Mouse (Mus musculus) midbrain, embryonic 13.5 days (tissue): ENCODE results near the gene 4930539E08Rik. TPM values are rescaled to one million over a fixed set of nuclear protein-coding genes. Genes with fewer than 3 reads are reported as not detected.
A peak's percentile ranks its signal among the peaks of the same experiment; 100 is the strongest.

Source experiments
- ATAC-seq: fragments of 200-750 bp; cut with Nextera tagmentation; 2 replicates; pipeline ENCODE4 v1.8.0; 2017; ENCODE audit warnings: mild to moderate bottlenecking, moderate TSS enrichment, moderate library complexity
- H3K27ac ChIP-seq: fragments of 300-500 bp; sonication (generic); 2 replicates; pipeline ENCODE4 v1.5.1; 2015; ENCODE audit warnings: inconsistent platforms, mild to moderate bottlenecking, moderate library complexity
- H3K27me3 ChIP-seq: fragments of 300-500 bp; sonication (generic); 2 replicates; pipeline ENCODE4 v1.6.1; 2015; ENCODE audit warnings: mild to moderate bottlenecking, inconsistent platforms
- H3K36me3 ChIP-seq: fragments of 300-500 bp; sonication (generic); 2 replicates; pipeline ENCODE4 v1.6.1; 2015; ENCODE audit warnings: mild to moderate bottlenecking, inconsistent platforms
- H3K4me1 ChIP-seq: fragments of 300-500 bp; sonication (generic); replicated peaks from 2 replicates; pipeline ENCODE4 v1.6.1; 2015; ENCODE audit warnings: inconsistent platforms
- H3K4me2 ChIP-seq: fragments of 300-500 bp; sonication (generic); replicated peaks from 2 replicates; pipeline ENCODE4 v1.6.1; 2015; ENCODE audit warnings: moderate library complexity, mild to moderate bottlenecking, inconsistent platforms
- H3K4me3 ChIP-seq: fragments of 300-500 bp; sonication (generic); replicated peaks from 2 replicates; pipeline ENCODE4 v1.5.1; 2015; ENCODE audit warnings: mild to moderate bottlenecking, inconsistent platforms
- H3K9ac ChIP-seq: fragments of 300-500 bp; sonication (generic); replicated peaks from 2 replicates; pipeline ENCODE4 v1.6.1; 2015; ENCODE audit warnings: mild to moderate bottlenecking, inconsistent platforms
- H3K9me3 ChIP-seq: fragments of 300-500 bp; sonication (generic); 2 replicates; pipeline ENCODE4 v1.6.1; 2016; ENCODE audit warnings: mild to moderate bottlenecking, inconsistent platforms
- WGBS: fragments of 180-500 bp; shearing (Covaris S2); methylation state at CpG from one replicate; pipeline ENCODE4 v1.1.7; 2015; 5-methylcytosine and 5-hydroxymethylcytosine counted together
- polyA plus RNA-seq: library from polyadenylated mRNA; unstranded; fragments of >200 nt; fragmentation: Nextera tagmentation; extraction: Ambion mirVana; gene quantifications from 2 replicates; pipeline ENCODE4 v1.2.1, GENCODE M21; 2015

Gene 4930539E08Rik
- polyA plus RNA-seq, 1 experiment from 2014 or later = 1.1 TPM

DNA sequence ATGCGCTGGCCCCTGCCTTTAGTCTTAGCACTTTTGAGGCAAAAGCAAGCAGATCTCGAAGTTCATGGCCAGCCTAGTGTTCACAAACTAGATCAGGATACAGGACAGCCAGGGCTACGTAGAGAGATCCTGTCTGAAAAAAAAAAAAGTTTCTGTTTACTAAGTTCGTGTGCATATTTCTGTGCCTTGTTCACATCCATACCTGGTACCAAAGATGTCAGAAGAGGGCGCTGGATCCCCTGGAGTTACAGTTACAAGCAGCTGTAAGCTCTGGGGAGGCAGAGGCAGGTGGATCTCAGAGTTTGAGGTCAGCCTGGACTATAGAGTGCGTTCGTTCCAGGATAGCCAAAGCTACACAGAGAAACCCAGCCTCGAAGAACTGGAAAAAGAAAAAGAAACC is 32.3 kb downstream of the 4930539E08Rik start:
- H3K36me3 ChIP-seq = no peaks in the 10 kb centered on the region
- peak overlapping the region; percentile 29 for H3K4me2 ChIP-seq
- no peak overlapping the region for H3K27ac ChIP-seq
- no peak overlapping the region for H3K9ac ChIP-seq
- 56% methylated on average over 8 of the region's 8 CpGs for WGBS
- peaks cover 3% of the 10 kb centered on the region; the same call in 1 of the 2 replicates for H3K4me1 ChIP-seq
- peak overlapping the region; percentile 9; the same call in 1 of the 2 replicates for H3K4me3 ChIP-seq
- peaks cover 12% of the 10 kb centered on the region; the same call in 1 of the 2 replicates for H3K27me3 ChIP-seq
- no peaks in the 10 kb centered on the region for H3K9me3 ChIP-seq
- no peak for ATAC-seq

DNA sequence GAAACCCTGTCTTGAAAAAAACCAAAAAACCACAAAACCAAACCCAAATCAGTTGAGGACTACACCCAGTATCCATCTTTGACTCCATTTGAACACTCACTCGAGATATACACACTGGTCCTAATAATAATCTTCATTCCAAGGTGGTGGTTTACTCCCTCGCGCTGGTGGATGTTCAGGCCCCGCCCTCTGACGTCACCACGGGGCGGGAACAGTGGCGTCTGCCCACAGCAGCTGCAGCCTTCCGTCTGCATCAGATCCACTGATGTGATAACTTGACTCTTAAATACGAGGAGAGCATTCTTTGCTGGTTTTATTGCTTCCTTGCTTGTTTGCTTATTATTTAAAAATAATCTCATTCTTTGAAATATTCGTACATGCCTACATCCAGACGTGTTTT is 32.8 kb downstream of the 4930539E08Rik start:
- peaks cover 12% of the 10 kb centered on the region; the same call in 1 of the 2 replicates for H3K27me3 ChIP-seq
- H3K4me2 ChIP-seq = peak overlapping the region; percentile 29
- peak overlapping the region; percentile 9; the same call in 1 of the 2 replicates for H3K4me3 ChIP-seq
- 5% methylated on average over 12 of the region's 12 CpGs for WGBS
- H3K4me1 ChIP-seq = peaks cover 3% of the 10 kb centered on the region; the same call in 1 of the 2 replicates
- peak; percentile 38; the same call in 1 of the 2 replicates for ATAC-seq
- no peaks in the 10 kb centered on the region for H3K36me3 ChIP-seq
- no peak overlapping the region for H3K9ac ChIP-seq
- H3K27ac ChIP-seq = no peak overlapping the region
- H3K9me3 ChIP-seq = no peaks in the 10 kb centered on the region

DNA sequence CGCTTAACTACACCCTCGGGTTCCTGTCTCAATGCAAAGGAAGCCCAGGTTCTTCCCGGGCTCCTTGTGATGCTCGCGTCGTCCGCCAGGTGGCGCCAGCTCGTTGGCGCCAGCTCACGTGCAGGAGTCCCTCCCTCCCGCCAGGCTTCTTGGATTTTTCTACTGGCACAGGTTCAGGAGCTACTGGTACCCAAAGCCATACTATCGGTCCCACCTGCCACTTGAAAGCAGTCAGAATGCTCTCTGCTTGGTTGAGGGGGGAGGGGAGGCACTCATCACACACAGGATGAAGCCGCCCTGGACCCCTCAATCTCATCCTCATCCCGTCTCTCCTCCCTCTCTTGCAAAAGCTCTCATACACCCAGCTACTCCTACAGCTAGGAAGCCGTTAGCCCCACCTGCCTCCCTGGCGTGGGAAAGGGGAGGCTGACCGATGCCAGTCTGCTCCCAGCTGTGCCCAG is 35.2 kb downstream of the 4930539E08Rik start:
- no peak overlapping the region for H3K4me3 ChIP-seq

DNA sequence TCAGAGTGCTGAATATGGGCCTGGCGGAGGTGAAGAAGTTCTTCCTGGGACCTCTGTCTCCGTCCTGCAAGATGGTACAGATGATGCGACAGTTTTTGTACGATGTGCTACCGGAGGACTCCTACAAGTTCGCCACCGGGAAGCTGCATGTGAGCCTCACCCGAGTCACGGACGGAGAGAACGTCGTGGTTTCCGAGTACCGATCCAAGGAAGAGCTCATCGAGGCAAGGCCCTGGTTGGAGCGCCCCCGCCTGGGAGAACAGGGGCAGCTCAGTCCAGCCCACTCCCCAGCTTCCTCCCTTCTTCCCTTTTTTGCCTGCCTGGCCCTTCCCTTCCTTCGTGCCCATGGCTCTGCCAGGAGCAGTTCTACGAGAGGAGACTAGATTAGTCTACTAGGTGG is 38.3 kb downstream of the 4930539E08Rik start:
- Histone ChIP-seq H3K4me2 (peak overlapping the region; percentile 11; the same call in 1 of the 2 replicates), H3K9me3 (no peaks in the 10 kb centered on the region), H3K27ac (no peak overlapping the region), H3K4me3 (no peak overlapping the region), H3K27me3 (peaks cover 16% of the 10 kb centered on the region; the same call in 1 of the 2 replicates), H3K36me3 (no peaks in the 10 kb centered on the region), H3K4me1 (peaks cover 17% of the 10 kb centered on the region; the same call in 1 of the 2 replicates), H3K9ac (no peak overlapping the region)
- ATAC-seq = no peak
- 13% methylated on average over 19 of the region's 19 CpGs for WGBS

More for the DNA sequence above, 35.2 kb downstream of the 4930539E08Rik start:
- H3K27me3 ChIP-seq = peaks cover 16% of the 10 kb centered on the region; the same call in 1 of the 2 replicates
- H3K9ac ChIP-seq = no peak overlapping the region
- H3K4me1 ChIP-seq = peaks cover 16% of the 10 kb centered on the region; the same call in 1 of the 2 replicates
- WGBS = 5% methylated on average over 18 of the region's 18 CpGs
- H3K4me2 ChIP-seq = peak overlapping the region; percentile 28
- H3K36me3 ChIP-seq = no peaks in the 10 kb centered on the region
- H3K9me3 ChIP-seq = no peaks in the 10 kb centered on the region
- H3K27ac ChIP-seq = no peak overlapping the region
- ATAC-seq = peak; percentile 32

DNA sequence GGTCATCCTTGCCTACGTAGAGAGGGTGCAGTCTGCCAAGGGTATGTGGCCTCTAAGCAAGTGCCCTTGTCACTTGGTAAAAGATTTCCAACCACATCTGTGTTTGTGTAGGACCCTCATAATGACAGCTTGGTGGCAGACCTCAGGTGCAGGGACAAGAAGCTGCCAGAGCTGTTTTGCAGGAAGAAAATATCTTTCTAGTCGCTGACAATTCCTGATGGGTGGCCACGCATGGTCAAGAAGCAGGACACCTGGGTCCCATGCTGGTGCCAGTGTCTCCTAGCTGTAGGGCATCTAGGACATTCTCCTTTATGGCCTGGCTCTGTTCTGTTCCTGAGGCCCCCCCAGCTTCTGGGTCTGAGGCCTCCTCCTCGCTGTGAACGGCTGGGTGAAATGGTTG is 38.8 kb downstream of the 4930539E08Rik start:
- Histone ChIP-seq H3K4me3 (no peak overlapping the region), H3K9ac (no peak overlapping the region), H3K4me2 (peak overlapping the region; percentile 11; the same call in 1 of the 2 replicates), H3K4me1 (peaks cover 17% of the 10 kb centered on the region; the same call in 1 of the 2 replicates), H3K9me3 (no peaks in the 10 kb centered on the region), H3K27ac (no peak overlapping the region), H3K27me3 (peaks cover 14% of the 10 kb centered on the region; the same call in 1 of the 2 replicates), H3K36me3 (no peaks in the 10 kb centered on the region)
- no peak for ATAC-seq
- 66% methylated on average over 5 of the region's 5 CpGs for WGBS

DNA sequence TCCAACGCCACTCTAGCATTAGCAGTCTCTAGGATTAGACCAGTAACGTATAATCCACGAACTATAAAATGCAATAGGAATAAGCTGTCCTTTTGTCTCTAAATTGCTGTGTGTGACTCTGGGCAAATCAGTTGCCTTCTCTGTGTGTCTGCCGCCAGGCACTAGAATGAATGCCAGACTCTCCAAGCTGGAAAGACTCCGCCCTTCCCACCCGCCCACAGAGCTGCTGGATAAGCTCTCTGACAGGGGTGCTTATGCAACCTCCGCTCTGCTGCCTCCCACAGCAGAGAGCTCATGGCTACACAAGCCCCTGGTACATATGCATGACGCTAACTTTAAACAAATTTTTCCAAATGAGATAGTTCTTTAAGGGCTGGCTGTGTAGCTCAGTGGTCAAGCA is 39.8 kb downstream of the 4930539E08Rik start:
- no peak overlapping the region for H3K4me3 ChIP-seq
- H3K36me3 ChIP-seq = no peaks in the 10 kb centered on the region
- no peak overlapping the region for H3K4me2 ChIP-seq
- no peaks in the 10 kb centered on the region for H3K9me3 ChIP-seq
- no peak for ATAC-seq
- peaks cover 4% of the 10 kb centered on the region; the same call in 1 of the 2 replicates for H3K27me3 ChIP-seq
- no peak overlapping the region for H3K9ac ChIP-seq
- WGBS = 40% methylated on average over 8 of the region's 8 CpGs
- no peak overlapping the region for H3K27ac ChIP-seq
- H3K4me1 ChIP-seq = peaks cover 23% of the 10 kb centered on the region

DNA sequence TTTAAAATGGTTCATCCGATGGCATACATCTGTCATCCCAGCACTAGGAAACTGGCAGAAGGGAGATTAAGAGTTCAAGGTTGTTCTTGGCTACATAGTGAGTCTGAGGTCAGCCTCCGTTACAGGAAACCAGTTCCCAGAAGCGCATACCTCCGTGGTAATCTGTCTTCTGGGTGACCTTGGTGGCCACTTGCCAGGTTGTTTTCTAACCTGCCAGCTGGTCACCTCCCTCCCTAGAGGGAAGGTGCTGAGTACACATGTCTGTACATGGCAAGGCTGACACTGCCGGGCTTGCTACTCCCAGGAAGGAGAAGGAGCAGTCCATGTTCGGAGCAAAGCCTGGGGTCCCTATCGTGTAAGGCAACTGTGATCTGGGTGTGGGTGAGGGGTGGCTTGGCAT is 40.3 kb downstream of the 4930539E08Rik start:
- no peak overlapping the region for H3K4me3 ChIP-seq
- H3K4me1 ChIP-seq = peaks cover 24% of the 10 kb centered on the region
- H3K9ac ChIP-seq = no peak overlapping the region
- no peak for ATAC-seq
- no peaks in the 10 kb centered on the region for H3K36me3 ChIP-seq
- peaks cover 4% of the 10 kb centered on the region; the same call in 1 of the 2 replicates for H3K27me3 ChIP-seq
- WGBS = 74% methylated on average over 7 of the region's 7 CpGs
- no peaks in the 10 kb centered on the region for H3K9me3 ChIP-seq
- no peak overlapping the region for H3K4me2 ChIP-seq
- H3K27ac ChIP-seq = no peak overlapping the region

DNA sequence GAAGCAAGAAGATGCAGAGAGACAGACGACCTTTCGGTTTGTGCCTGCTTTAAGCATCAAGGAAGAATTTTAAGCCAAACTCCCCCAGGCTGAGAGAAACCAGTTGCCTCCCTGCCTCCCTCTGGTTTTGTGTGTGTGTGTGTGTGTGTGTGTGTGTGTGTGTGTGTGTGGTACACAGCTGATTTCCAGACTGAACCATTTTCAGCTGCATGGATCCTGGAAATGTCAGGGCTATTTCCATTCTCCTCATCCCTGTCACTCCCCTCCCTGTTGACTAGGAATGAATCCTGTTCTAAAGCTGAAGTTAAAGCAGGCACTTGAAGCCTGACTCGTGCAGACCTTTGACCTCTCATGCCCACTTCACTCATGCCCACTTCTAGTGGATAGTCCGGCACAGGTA is 40.9 kb downstream of the 4930539E08Rik start:
- Histone ChIP-seq H3K9ac (no peak overlapping the region), H3K36me3 (no peaks in the 10 kb centered on the region), H3K4me1 (peaks cover 30% of the 10 kb centered on the region), H3K27ac (no peak overlapping the region), H3K27me3 (peaks cover 4% of the 10 kb centered on the region; the same call in 1 of the 2 replicates), H3K4me2 (no peak overlapping the region), H3K9me3 (no peaks in the 10 kb centered on the region), H3K4me3 (no peak overlapping the region)
- no peak for ATAC-seq
- 88% methylated on average over 4 of the region's 4 CpGs for WGBS

DNA sequence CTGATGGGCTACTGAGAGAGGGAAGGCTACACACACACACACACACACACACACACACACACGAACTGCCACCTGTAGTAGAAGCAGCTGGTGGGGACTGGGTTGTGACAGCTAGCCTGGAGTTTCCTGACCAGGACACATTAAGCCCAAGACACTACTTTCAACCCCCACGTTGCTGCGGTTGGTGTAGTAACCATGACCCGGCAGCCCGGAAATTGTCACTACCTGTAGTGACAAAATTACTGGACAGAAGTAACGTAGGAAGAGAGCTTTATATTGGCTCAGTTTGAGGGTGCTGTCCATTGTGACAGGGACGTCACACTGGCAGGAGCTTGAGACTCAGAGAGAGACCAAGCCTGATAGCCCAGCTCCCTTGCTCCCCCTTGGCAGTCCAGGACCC is 42.8 kb downstream of the 4930539E08Rik start:
- peaks cover 4% of the 10 kb centered on the region; the same call in 1 of the 2 replicates for H3K27me3 ChIP-seq
- 83% methylated on average over 7 of the region's 7 CpGs for WGBS
- H3K9me3 ChIP-seq = no peaks in the 10 kb centered on the region
- no peak overlapping the region for H3K27ac ChIP-seq
- peaks cover 38% of the 10 kb centered on the region for H3K4me1 ChIP-seq
- H3K4me3 ChIP-seq = no peak overlapping the region
- no peak overlapping the region for H3K9ac ChIP-seq
- no peak overlapping the region for H3K4me2 ChIP-seq
- no peaks in the 10 kb centered on the region for H3K36me3 ChIP-seq
- no peak for ATAC-seq

DNA sequence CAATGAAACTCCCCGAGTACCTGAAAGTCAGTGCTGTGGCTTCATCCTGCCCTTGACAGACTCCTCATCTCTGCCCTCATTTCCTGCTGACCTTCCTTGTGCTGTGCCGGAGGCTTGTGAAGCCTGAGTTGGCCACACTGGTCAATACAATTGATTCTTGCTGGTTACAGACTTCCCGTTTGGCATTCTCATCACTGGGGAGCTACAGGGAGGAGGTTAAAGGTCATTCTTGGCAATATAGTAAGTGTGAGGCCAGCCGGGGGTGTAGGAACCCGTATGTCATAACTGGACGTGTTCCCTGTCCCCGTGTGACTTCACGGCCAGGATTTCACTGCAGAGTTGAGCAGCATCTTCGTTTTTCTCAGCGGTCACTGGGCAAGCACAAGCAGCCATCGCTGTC is 43.3 kb downstream of the 4930539E08Rik start:
- no peak overlapping the region for H3K27ac ChIP-seq

DNA sequence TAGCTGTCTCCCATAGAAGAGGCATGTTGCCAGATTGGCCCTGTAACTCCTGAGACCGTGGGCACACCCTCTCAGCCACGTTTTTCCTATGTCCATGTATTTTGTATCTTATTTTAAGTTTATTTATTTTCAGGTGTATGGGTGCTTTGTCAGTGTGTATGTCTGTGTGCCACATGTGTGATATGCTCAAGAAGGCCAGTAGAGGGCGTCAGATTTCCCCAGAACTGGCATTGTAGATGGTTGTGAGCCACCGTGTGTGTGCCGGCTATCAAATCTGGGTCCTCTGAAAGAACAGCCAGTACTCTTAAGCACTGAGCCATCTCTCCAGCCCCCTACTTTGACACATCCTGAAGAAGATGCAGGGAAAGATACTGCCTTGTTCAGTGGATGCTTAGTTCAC is 44.7 kb downstream of the 4930539E08Rik start:
- H3K9ac ChIP-seq = no peak overlapping the region
- 68% methylated on average over 5 of the region's 5 CpGs for WGBS
- H3K4me3 ChIP-seq = no peak overlapping the region
- peaks cover 28% of the 10 kb centered on the region for H3K4me1 ChIP-seq
- no peaks in the 10 kb centered on the region for H3K27me3 ChIP-seq
- H3K4me2 ChIP-seq = no peak overlapping the region
- H3K36me3 ChIP-seq = no peaks in the 10 kb centered on the region
- H3K9me3 ChIP-seq = no peaks in the 10 kb centered on the region
- no peak for ATAC-seq
- peak overlapping the region; percentile 89 for H3K27ac ChIP-seq

More for the DNA sequence above, 43.3 kb downstream of the 4930539E08Rik start:
- H3K4me1 ChIP-seq = peaks cover 35% of the 10 kb centered on the region
- no peak overlapping the region for H3K4me2 ChIP-seq
- H3K9me3 ChIP-seq = no peaks in the 10 kb centered on the region
- H3K4me3 ChIP-seq = no peak overlapping the region
- H3K9ac ChIP-seq = no peak overlapping the region
- H3K27me3 ChIP-seq = peaks cover 4% of the 10 kb centered on the region; the same call in 1 of the 2 replicates
- H3K36me3 ChIP-seq = no peaks in the 10 kb centered on the region
- 80% methylated on average over 11 of the region's 11 CpGs for WGBS
- ATAC-seq = no peak

DNA sequence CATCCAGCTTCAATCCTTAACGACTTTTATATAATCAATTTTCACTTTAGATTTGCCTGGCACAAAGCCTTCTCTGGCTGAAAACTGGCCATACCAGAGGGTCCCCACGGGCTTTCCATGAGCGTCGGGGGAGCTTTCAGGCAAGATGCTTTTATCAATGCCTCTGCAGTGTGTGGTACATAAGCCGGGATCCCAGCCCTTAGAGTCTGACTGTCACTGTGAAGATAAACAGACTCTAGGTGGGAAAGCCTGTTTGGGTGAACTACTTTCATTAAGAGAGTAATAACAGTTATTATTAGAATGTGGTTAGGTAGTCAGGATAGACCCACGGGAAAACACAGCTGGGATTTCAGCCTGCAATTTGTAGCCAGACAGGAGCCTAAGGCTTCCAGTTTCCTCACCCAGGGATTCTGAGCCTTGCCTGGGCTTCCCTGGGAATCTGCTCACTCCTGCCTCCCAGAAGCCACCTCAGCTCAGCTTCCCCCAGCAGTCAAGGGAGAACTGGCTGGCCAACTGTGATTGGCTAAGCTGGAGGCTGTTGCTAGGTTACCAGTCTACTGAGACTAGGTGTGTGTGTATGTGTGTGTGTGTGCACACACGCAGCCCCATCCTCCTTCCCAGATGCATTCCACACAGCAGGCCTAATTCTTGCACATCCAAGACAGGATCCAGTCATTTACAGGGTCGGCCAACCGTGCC is 45.6 kb downstream of the 4930539E08Rik start:
- peak; percentile 97 for ATAC-seq
- H3K4me3 ChIP-seq = no peak overlapping the region
- no peaks in the 10 kb centered on the region for H3K9me3 ChIP-seq
- H3K27me3 ChIP-seq = no peaks in the 10 kb centered on the region
- peak overlapping the region; percentile 89 for H3K27ac ChIP-seq
- no peaks in the 10 kb centered on the region for H3K36me3 ChIP-seq
- WGBS = 52% methylated on average over 9 of the region's 9 CpGs
- peaks cover 24% of the 10 kb centered on the region for H3K4me1 ChIP-seq
- no peak overlapping the region for H3K9ac ChIP-seq
- H3K4me2 ChIP-seq = 0 out of 2 replicates have a peak overlapping the region, but pooled peaks have one; percentile 7
